Mouse (Mus musculus) large intestine, adult 2 months (tissue): ENCODE results near the gene Smn1. TPM values are rescaled to one million over a fixed set of nuclear protein-coding genes. Genes with fewer than 3 reads are reported as not detected.

Experiments
- polyA plus RNA-seq: library from polyadenylated mRNA; depleted of rRNA; stranded (reverse); fragments of >200 nt; gene quantifications from 2 replicates; pipeline ENCODE4 v1.2.3, GENCODE M21; 2012; rRNA removed

Gene Smn1
- polyA plus RNA-seq, 1 experiment: 13.4 TPM

Other genes starting within 250 kb of the Smn1 start
- 2.5 and 3.0 TPM in 2 replicates for gene Cartpt, start 223.8 kb upstream of the Smn1 start, polyA plus RNA-seq
- gene Mccc2, start 109.2 kb upstream of the Smn1 start, polyA plus RNA-seq: 11.2 and 13.3 TPM in 2 replicates
- 1.7 and 2.6 TPM in 2 replicates for gene Bdp1, start 20.8 kb upstream of the Smn1 start, polyA plus RNA-seq
- 4.9 and 5.7 TPM in 2 replicates for gene Serf1, start 16.8 kb upstream of the Smn1 start, polyA plus RNA-seq
- gene Naip2, start 77.2 kb downstream of the Smn1 start, polyA plus RNA-seq: 14.4 and 22.0 TPM in 2 replicates
- gene Naip5, start 121.5 kb downstream of the Smn1 start, polyA plus RNA-seq: 38.8 and 59.2 TPM in 2 replicates
- gene Naip6, start 192.8 kb downstream of the Smn1 start, polyA plus RNA-seq: 54.0 and 61.6 TPM in 2 replicates